Mouse (Mus musculus) limb, embryonic 13.5 days (tissue): ENCODE data around the gene Lum. TPM values are rescaled to one million over a fixed set of nuclear protein-coding genes. Genes with fewer than 3 reads are reported as not detected.
A peak's percentile ranks its signal among the peaks of the same experiment; 100 is the strongest.

Experiments used
- ATAC-seq: fragments of 200-750 bp; cut with Nextera tagmentation; 2 replicates; pipeline ENCODE4 v1.8.0; 2017; ENCODE audit warnings: low read depth, moderate number of reproducible peaks, moderate TSS enrichment; ENCODE audit not compliant: low FRiP score
- H3K27ac ChIP-seq: fragments of 300-500 bp; sonication (generic); 2 replicates; pipeline ENCODE4 v1.5.1; 2015; ENCODE audit warnings: inconsistent platforms, mild to moderate bottlenecking, moderate library complexity
- H3K27me3 ChIP-seq: fragments of 300-500 bp; sonication (generic); 2 replicates; pipeline ENCODE4 v1.6.1; 2015; ENCODE audit warnings: mild to moderate bottlenecking, inconsistent platforms
- H3K36me3 ChIP-seq: fragments of 300-500 bp; sonication (generic); 2 replicates; pipeline ENCODE4 v1.6.1; 2015; ENCODE audit warnings: inconsistent platforms, mild to moderate bottlenecking, moderate library complexity
- H3K4me1 ChIP-seq: fragments of 300-500 bp; sonication (generic); 2 replicates; pipeline ENCODE4 v1.6.1; 2015; ENCODE audit warnings: inconsistent platforms
- H3K4me2 ChIP-seq: fragments of 300-500 bp; sonication (generic); replicated peaks from 2 replicates; pipeline ENCODE4 v1.6.1; 2015; ENCODE audit warnings: inconsistent platforms, mild to moderate bottlenecking, moderate library complexity
- H3K4me3 ChIP-seq: fragments of 300-500 bp; sonication (generic); 2 replicates; pipeline ENCODE4 v1.5.1; 2015; ENCODE audit warnings: moderate library complexity, mild to moderate bottlenecking, inconsistent platforms
- H3K9ac ChIP-seq: fragments of 300-500 bp; sonication (generic); 2 replicates; pipeline ENCODE4 v1.6.1; 2015; ENCODE audit warnings: mild to moderate bottlenecking, inconsistent platforms
- H3K9me3 ChIP-seq: fragments of 300-500 bp; sonication (generic); 2 replicates; pipeline ENCODE4 v1.6.1; 2016; ENCODE audit warnings: inconsistent platforms
- WGBS: fragments of 180-500 bp; shearing (Covaris S2); methylation state at CpG from one replicate; pipeline ENCODE4 v1.1.7; 2015; 5-methylcytosine and 5-hydroxymethylcytosine counted together
- polyA plus RNA-seq: library from polyadenylated mRNA; unstranded; fragments of >200 nt; fragmentation: Nextera tagmentation; extraction: Ambion mirVana; gene quantifications from 2 replicates; pipeline ENCODE4 v1.2.1, GENCODE M21; 2015

Lum gene
- polyA plus RNA-seq, 1 experiment from 2014 or later = 330 TPM

- Histone ChIP-seq H3K4me2 (no peak overlapping the region), H3K27me3 (no peaks in the 10 kb centered on the region), H3K36me3 (no peaks in the 10 kb centered on the region), H3K9ac (no peak overlapping the region), H3K9me3 (no peaks in the 10 kb centered on the region), H3K4me1 (peaks cover 16% of the 10 kb centered on the region), H3K4me3 (no peak overlapping the region), H3K27ac (0 out of 2 replicates have a peak overlapping the region, but pooled peaks have one; percentile 34)
- no peak for ATAC-seq
- WGBS = 46% methylated on average over 3 of the region's 3 CpGs
Measured at GRCm38 (mm10) chr10:97591685-97592084, 26.8 kb downstream of the Lum start.

- no peaks in the 10 kb centered on the region for H3K27me3 ChIP-seq
- no peak overlapping the region for H3K4me3 ChIP-seq
- peak overlapping the region; percentile 72; the same call in 1 of the 2 replicates for H3K27ac ChIP-seq
- H3K4me1 ChIP-seq = no peaks in the 10 kb centered on the region
- H3K4me2 ChIP-seq = no peak overlapping the region
- no peaks in the 10 kb centered on the region for H3K36me3 ChIP-seq
- no peak overlapping the region for H3K9ac ChIP-seq
- 60% methylated on average over 1 of the region's 1 CpGs for WGBS
- H3K9me3 ChIP-seq = no peaks in the 10 kb centered on the region
- peak; percentile 64; the same call in 1 of the 2 replicates for ATAC-seq
Measured at GRCm38 (mm10) chr10:97595680-97596079, 30.8 kb downstream of the Lum start.

GRCm38 (mm10) chr10:97601744-97602143 lies 36.8 kb downstream of the Lum start:
- Histone ChIP-seq H3K9ac (no peak overlapping the region), H3K4me3 (no peak overlapping the region), H3K27me3 (no peaks in the 10 kb centered on the region), H3K4me1 (no peaks in the 10 kb centered on the region), H3K36me3 (no peaks in the 10 kb centered on the region), H3K9me3 (no peaks in the 10 kb centered on the region), H3K27ac (no peak overlapping the region), H3K4me2 (no peak overlapping the region)
- 69% methylated on average over 4 of the region's 4 CpGs for WGBS
- ATAC-seq = no peak

- Histone ChIP-seq H3K27me3 (no peaks in the 10 kb centered on the region), H3K4me1 (no peaks in the 10 kb centered on the region), H3K4me2 (no peak overlapping the region), H3K9me3 (no peaks in the 10 kb centered on the region), H3K27ac (no peak overlapping the region), H3K36me3 (no peaks in the 10 kb centered on the region), H3K9ac (no peak overlapping the region), H3K4me3 (no peak overlapping the region)
- no peak for ATAC-seq
Measured at GRCm38 (mm10) chr10:97603256-97603655, 38.3 kb downstream of the Lum start.

GRCm38 (mm10) chr10:97606579-97606978 lies 41.7 kb downstream of the Lum start, which contains the start of gene Kera:
Gene Kera, plus strand, starts transcription at chr10:97606879.
- no peak within 1 kb of the TSS for H3K27ac ChIP-seq
- no peaks in the 10 kb centered on the region for H3K9me3 ChIP-seq
- no peaks in the 10 kb centered on the region for H3K27me3 ChIP-seq
- ATAC-seq = no peak
- H3K4me2 ChIP-seq = no peak within 1 kb of the TSS
- H3K4me3 ChIP-seq = no peak within 1 kb of the TSS
- no peaks in the 10 kb centered on the region for H3K36me3 ChIP-seq
- H3K4me1 ChIP-seq = peaks cover 8% of the 10 kb centered on the region; the same call in 1 of the 2 replicates
- no peak within 1 kb of the TSS for H3K9ac ChIP-seq
- WGBS = 65% methylated on average over 2 of the region's 2 CpGs

Other genes starting within 250 kb of the Lum start
- gene Dcn, start 85.5 kb upstream of the Lum start, polyA plus RNA-seq = 302 and 322 TPM in 2 replicates
- 76.1 and 78.8 TPM in 2 replicates for gene Kera, start 41.8 kb downstream of the Lum start, polyA plus RNA-seq
- gene Epyc, start 78.9 kb downstream of the Lum start, polyA plus RNA-seq = 24.8 and 30.1 TPM in 2 replicates
- 0.10 TPM in 1 of 2 replicates, not detected in the other for gene Ccer1, start 127.9 kb downstream of the Lum start, polyA plus RNA-seq
- gene C030005K15Rik, start 161.6 kb downstream of the Lum start, polyA plus RNA-seq = not detected in 2 replicates